Mouse (Mus musculus): Measurements from ENCODE around the gene Ergic2.
A peak's percentile ranks its signal among the peaks of the same experiment; 100 is the strongest.
"Not testable (repeated sequence)": the region's sequence is repeated elsewhere in the genome, so short reads cannot be mapped to it uniquely, and the experiment has no call there.

The Ergic2 gene

DNA sequence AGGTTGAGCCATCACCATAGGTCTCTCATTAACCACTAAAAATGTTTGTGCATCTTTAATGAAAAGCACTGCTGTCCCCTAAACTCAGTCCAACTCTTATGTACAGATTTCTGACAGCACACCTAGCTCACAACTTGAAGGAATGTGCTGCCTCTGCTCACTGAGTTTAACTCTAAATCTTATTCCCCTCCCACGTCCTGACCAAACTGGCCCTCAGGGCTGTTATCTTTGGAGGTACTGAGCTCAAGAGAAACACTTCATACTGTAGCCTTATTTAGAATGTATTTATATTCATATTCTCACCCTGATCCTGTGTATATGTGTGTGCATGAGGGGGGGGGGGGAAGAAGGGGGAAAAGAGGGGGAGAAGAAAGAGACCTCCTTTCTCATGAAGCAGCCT is 4.7 kb downstream of the Ergic2 start:
- no peak for DNase-seq (ENCODE audit: low read depth)

DNA sequence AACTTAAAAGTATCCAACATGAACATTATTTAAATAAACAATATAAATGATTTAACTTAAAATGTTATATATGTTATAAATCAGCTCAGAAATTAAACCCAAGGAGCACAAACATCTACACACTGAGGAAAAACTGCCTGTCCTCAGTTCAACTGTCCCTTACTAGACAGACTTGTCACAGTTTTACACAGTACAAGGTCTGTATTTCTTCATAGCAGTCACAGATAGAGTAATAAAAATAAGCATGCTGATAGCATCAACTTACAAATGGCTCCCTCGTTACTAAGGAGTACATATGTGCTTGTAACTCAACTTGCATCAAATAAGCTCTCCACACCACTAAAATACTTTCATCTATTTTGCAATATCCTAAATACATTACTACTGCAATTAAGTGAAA is 7.0 kb downstream of the Ergic2 start:
- DNase-seq (ENCODE audit: low read depth) = no peak

DNA sequence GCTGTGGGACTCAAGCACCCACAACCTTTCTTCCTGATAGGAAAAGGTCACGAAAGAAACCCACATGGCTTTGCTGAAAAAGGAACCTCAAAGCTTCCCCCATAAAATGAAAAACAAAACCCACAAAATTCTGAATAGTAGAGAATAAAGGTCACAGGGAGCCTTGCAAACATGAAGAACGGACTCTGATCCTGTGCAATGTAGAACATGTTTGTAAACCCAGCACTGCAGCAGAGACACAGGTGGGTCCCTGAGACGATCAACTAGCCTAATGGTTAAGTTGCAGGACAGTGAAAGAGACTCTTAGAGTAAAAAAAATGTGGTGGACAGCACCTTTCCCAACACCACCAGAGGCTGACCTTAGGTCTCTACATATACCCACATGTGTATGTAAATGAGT is 12.4 kb downstream of the Ergic2 start:
- DNase-seq (ENCODE audit: low read depth) = no peak

DNA sequence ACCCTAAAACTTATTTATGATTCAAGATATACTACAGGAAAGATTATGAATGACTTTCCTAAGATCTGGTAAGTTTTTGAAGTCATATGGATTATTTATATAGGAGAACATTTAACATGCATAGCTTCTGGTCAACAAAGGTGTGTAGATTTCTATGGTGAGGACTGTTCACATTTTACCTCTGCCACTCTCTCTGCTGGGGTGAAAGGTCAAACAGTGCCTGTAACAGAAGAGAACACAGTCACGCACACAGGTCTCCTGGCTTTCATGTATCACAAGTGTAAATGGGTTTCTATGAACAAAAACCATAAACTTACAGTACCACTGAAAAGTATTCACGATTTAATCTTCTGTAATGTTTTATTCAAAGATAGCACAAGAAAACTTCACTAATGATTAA is 13.0 kb downstream of the Ergic2 start:
- DNase-seq (ENCODE audit: low read depth) = no peak

DNA sequence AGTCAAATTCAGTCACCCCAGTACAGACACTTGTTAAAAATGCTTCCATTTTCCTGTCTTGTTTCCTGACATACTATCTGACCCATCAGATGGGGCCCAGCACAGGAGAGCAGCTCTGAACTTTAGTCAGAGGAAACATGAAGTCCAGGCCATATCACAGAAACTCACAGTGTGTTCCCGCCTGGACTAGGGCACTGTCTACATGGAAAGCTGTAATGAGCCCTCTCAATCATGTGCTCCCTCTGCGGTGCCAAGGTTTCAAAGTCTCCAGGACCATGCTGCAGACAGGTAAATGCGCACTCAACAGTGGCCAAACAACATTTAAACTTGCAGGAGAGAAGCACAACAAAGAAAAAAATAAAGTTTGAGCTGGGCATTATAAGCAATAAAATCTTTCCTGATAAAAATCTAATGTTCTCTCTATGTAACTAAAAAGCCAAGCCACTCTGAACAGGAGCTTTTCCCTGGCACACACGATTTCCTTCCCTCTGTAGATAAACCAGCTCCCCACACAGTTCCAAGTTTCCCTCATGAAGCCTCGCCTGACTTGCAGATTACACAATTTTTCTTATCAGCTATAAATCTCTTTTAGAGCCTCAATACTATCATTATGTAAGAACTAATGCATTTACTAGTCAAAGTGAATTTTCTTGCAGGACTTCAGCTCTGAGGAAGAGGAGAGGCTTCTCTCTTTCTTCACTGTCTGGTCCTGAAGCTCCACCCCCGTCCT is 18.0 kb downstream of the Ergic2 start:
- DNase-seq (ENCODE audit: low read depth) = no peak

DNA sequence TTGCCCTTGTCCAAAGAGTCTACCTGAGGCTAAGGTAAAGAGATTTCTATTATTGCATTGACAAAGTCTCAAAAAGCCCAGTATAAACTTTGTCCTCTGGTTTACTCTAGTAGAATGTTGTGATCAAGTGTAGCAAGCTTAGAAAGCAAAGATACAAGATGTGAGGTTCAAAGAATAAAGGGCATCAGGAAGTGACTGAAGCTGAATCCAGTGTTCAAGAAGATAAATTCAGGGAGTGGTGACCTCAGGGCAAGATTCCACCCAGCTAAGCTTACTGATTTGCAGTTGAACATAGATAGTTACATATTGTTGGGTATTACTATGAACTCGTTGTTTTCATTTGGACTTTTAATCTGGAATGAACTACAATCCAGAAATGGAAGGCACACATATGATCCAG is 26.5 kb downstream of the Ergic2 start:
- no peak for DNase-seq (ENCODE audit: low read depth)

DNA sequence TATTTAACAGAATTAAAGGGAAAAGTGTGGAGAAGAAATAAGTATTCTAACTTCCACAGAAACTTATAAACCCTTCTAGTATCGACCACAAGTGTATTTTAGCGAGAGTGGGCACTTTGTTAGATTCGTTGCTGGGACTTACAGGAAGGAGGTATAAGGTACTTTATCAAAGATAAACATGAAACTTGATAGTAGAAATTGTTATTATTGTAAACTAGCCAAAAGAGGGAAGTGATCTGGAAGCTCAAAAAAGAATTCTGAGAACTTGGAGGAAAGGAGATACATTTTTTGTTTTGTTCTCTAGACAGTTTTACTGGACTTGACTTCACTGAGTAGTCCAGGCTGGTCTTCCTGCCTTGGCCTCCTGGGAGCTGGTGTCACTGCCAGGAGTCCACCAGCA is 39.3 kb downstream of the Ergic2 start:
- DNase-seq (ENCODE audit: low read depth) = no peak

DNA sequence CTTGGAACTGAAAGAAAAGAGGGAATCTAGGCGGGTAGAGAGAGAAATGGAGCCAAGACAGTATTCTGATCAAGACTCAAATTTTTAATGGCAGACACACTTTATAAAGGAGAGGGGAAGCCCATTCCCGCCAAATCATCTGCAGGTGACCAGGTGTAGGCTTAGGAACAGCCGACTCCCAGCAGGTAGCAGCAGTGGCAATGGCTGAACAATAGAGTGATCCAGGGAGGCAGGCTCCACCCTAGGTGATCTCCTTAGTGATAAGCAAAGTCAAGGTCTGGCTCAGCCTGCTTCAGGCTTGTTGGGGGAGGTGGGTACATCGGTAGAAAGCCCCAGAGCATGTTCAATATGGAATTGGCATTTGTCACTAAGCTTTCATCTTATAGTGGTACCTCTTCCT is 59.9 kb downstream of the Ergic2 start:
- not testable (repeated sequence) for DNase-seq (ENCODE audit: low read depth)

DNA sequence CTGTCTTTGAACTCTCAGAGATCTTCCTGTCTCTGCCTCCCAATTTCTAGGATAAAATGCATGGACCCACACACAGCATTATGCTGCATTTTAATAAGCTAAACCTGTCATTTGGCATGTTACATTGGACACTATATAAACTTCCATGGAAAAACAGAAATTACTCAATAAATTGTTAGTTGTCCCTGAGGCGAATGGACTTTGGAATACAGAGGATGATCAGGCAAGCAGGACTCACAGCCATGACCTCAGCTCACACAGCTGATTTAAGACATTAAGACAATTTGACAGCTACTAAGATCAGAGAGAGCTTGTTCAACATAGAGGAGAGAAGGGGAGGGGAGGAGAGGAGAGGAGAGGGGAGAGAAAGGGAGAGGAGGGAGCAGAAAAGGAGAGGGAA is 69.8 kb downstream of the Ergic2 start:
- DNase-seq (ENCODE audit: low read depth) = no peak

DNA sequence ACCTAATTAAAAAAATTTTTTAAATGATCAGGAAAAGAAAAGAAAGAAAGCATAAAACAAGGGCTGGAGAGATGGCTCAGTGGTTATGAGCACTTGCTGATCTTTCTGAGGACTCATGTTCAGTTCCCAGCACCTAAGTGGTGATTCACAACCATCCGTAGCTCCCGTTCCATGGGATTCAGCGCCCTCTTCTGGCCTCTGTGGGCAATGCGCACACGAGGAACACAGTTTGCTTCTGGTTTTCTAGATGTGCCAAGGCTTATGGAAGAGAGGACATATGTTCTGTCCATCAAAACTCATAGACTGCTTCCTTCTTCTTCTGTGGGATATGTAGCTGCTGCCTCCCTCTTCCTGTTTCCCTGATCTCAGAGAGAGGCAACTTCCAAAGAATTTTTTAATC is 70.3 kb downstream of the Ergic2 start:
- DNase-seq (ENCODE audit: low read depth) = no peak

DNA sequence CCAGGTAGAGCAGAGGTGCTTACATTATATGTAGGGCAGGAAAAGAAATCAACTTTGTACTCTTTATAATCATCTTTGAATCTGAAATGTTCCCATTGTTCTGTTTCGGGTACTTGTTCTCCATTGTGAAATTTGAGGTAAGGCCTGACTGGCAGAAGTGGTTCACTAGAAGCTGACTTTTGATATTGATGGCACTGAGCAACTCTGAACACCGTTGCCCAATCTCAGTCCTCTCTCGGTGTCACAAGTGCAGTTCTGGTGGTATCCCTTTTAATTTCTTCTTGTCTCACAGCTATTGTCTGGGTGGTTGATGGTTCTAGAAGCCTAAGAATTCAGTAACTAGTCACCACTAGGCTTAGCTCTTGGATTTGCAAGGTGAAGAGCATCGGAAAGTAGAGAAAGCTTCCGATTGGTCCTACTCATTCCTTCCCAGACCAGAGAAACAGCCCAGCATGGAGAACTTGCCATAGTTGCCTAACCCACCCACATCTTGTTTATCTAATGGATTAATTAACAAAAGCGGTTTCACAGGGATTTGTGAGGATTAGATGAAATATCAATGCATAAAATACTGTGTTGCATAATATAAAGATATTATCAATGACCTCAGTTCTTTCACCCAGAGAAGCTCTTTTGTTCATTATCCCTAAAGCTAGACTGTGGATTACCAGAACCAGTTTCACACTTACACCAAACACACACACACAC is 72.7 kb downstream of the Ergic2 start:
- no peak for DNase-seq (ENCODE audit: low read depth)

DNA sequence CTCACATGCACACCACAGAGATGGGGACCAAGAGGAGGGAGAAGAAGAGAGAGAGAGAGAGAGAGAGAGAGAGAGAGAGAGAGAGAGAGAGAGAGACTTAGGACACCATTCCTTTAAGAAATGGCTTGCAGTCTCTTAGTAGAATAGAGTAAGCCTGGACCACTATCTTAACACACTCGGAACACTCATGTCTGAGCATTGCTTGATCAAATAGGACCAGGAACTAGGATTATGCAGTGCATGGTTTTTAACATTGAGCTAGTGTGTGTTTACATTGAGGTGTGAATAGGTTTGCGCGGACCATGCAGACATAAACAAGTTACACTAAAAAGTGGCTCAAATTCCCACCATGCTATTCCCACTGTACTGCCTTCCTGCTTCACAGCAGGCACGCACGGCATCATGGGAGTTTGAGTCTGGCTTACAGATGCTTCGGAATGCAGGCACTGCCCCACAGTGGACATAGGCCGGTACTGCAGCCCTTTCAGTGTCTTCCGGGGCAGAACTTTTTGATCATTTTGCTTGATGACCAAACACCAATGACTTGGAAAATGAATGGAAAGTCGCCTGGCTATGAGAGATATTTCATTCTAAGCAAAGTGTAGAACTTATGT is 76.3 kb downstream of the Ergic2 start:
- peak; percentile 53 for DNase-seq (ENCODE audit: low read depth)

DNA sequence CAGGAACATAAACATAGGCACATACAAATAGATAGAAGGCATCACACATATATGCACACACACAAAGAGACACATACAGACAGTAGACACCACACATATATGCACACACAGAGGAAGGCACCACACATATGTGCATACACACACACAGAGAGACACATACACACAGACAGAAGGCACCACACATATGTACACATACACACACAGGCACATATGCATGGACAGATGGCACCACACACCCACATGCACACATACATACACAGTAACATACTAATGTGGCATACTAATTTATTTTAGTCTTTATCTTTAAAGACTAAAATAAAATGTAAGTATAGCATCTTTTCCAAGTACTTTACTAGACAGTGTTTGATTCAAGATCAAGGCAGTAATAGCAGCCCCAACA is 78.6 kb downstream of the Ergic2 start:
- no peak for DNase-seq (ENCODE audit: low read depth)

DNA sequence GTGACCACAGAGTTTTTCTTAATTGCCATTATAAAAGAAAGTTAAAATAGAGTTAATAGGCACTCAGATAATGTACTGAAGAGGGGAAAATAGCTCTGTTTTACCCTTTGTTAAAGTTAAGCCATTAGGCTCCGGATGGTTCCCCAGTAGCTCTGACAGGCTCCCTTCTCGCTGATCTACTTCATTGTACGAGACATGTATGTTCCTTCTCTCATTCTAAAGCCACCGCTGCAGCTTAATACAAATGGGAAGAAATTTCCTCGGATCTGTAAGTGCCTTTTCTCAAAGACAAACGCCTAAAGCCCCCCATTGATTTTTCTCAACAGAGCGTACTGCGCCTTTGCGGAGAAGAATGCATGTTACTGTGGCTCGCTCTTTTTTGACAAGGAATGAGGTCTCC is 79.9 kb downstream of the Ergic2 start:
- no peak for DNase-seq (ENCODE audit: low read depth)
